Mouse (Mus musculus) bone marrow, adult 2 months (tissue): ENCODE data around the gene Klf4. TPM values are rescaled to one million over a fixed set of nuclear protein-coding genes. Genes with fewer than 3 reads are reported as not detected.

ENCODE experiments used
- H3K27ac ChIP-seq: fragments of 200-500 bp; 2 replicates; pipeline ENCODE4 v1.5.1; 2012; ENCODE audit warnings: low read depth, mild to moderate bottlenecking, control low read depth, inconsistent platforms, low read length; ENCODE audit not compliant: control insufficient read depth, poor library complexity, insufficient read depth
- H3K4me1 ChIP-seq: fragments of 200-500 bp; 2 replicates; pipeline ENCODE4 v1.6.1; 2011; ENCODE audit warnings: low read length; ENCODE audit not compliant: control insufficient read depth, insufficient read depth
- H3K4me3 ChIP-seq: fragments of 200-500 bp; replicated peaks from 2 replicates; pipeline ENCODE3; 2011; ENCODE audit warnings: mild to moderate bottlenecking, low read depth, low read length, control low read depth; ENCODE audit not compliant: control insufficient read depth
- CTCF ChIP-seq: fragments of 200-500 bp; IDR thresholded peaks from 2 replicates; pipeline ENCODE4 v1.5.1; 2011; ENCODE audit warnings: low read length, control low read depth; ENCODE audit not compliant: control insufficient read depth, insufficient read depth
- POLR2A ChIP-seq: fragments of 200-500 bp; IDR thresholded peaks from 2 replicates; pipeline ENCODE4 v1.6.1; 2011; ENCODE audit warnings: low read depth, mild to moderate bottlenecking, control low read depth, low read length, borderline replicate concordance; ENCODE audit not compliant: control insufficient read depth
- WGBS: fragments of 180-500 bp; shearing (Covaris S2); methylation state at CpG from one replicate; pipeline ENCODE4 v1.1.7; 2018; 5-methylcytosine and 5-hydroxymethylcytosine counted together
- polyA plus RNA-seq: library from polyadenylated mRNA; stranded (reverse); fragments of >200 nt; gene quantifications from 2 replicates; pipeline ENCODE4 v1.2.4, GENCODE M21; 2011; ENCODE audit warnings: low replicate concordance; ENCODE audit not compliant: missing spikeins, insufficient read depth, insufficient read length

Gene Klf4
- polyA plus RNA-seq: 2.8 and 17.3 TPM in 2 replicates

DNA sequence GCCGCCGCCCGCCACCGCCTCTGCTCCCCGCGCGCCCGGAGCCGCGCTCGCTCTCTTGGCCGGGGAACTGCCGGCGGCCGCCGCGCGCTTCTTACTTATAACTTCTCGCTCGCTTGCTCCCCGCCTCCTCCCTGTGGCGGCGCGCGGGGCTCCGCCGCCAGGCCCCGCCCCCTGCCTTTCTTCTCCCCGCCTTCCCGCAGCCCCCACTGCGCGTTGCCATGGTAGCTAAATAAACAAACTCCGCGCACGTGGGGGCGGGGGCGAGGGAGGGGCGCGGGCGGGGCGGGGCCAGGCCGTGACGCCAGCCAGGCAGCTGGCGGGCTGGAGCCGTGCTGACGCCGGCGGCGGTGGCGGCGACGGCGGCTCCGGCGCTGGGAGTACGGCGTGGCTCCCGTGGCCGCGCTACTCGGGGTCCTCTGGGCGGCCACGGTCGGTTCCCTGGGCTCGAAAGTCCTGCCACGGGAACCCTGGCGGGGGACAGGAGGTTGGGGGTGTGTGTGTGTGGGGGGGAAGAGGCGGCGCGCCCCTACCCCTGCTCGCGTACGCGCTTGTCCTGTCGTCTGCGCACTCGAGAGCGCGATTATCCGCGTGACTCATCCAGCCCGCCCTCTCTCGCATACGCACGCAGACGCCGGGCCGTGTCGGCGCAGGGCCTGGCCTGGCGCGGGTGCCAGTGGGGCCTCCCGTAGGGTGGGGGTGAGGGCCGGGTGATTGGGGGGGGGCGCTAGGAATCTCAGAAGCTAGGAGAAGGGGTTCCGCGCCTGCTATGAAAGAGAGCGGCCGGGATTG lies at the start of gene Klf4:
Gene Klf4 (minus strand): TSS at position 60 of the 789 bp plus-strand sequence.
- Histone ChIP-seq H3K4me3 (peak within 1 kb of the TSS; percentile 67), H3K27ac (peak within 1 kb of the TSS; percentile 79), H3K4me1 (no peaks in the 10 kb centered on the region)
- under 1% methylated on average over 83 of the region's 99 CpGs for WGBS
- TF ChIP-seq POLR2A: no peak
- TF ChIP-seq CTCF: no peak

GRCm38 (mm10) chr4:55571432-55571831 lies 39.2 kb upstream of the Klf4 start:
- H3K4me1 ChIP-seq: no peaks in the 10 kb centered on the region
- no peak overlapping the region for H3K27ac ChIP-seq
- TF ChIP-seq POLR2A (no peak), CTCF (no peak)
- 89% methylated on average over 2 of the region's 2 CpGs for WGBS
- no peak overlapping the region for H3K4me3 ChIP-seq

GRCm38 (mm10) chr4:55567986-55568385 lies 35.7 kb upstream of the Klf4 start:
- WGBS: 83% methylated on average over 9 of the region's 9 CpGs
- Histone ChIP-seq H3K4me1 (no peaks in the 10 kb centered on the region), H3K27ac (no peak overlapping the region), H3K4me3 (no peak overlapping the region)
- no peak for TF ChIP-seq POLR2A
- TF ChIP-seq CTCF: no peak

- no peak overlapping the region for H3K4me3 ChIP-seq
- no peak overlapping the region for H3K27ac ChIP-seq
- WGBS: 83% methylated on average over 5 of the region's 5 CpGs
- H3K4me1 ChIP-seq: no peaks in the 10 kb centered on the region
- TF ChIP-seq POLR2A: no peak
- no peak for TF ChIP-seq CTCF
Observed at GRCm38 (mm10) chr4:55567575-55567974, 35.3 kb upstream of the Klf4 start.

DNA sequence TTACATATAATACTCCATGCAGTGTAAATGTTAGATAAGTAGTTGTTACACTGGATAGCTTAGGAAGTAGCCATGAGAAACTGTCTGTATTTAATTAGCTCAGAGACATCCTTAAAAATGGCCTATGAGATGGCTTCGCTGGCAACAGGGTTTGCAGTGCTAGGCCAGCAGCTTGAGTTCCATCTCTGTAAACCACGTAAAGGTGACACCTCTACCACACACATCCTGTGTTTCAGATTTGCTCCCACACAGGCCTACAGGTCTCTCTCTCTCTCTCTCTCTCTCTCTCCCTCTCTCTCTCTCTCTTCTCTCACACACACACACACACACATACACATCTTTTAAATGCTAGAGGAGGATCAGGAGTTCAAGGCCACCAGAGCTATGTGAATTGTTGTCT lies 32.1 kb upstream of the Klf4 start:
- 69% methylated on average over 2 of the region's 2 CpGs for WGBS
- Histone ChIP-seq H3K4me3 (no peak overlapping the region), H3K4me1 (no peaks in the 10 kb centered on the region), H3K27ac (no peak overlapping the region)
- TF ChIP-seq POLR2A: no peak
- TF ChIP-seq CTCF: no peak

- Histone ChIP-seq H3K27ac (no peak overlapping the region), H3K4me3 (no peak overlapping the region), H3K4me1 (no peaks in the 10 kb centered on the region)
- TF ChIP-seq CTCF (no peak), POLR2A (no peak)
- 81% methylated on average over 8 of the region's 8 CpGs for WGBS
Observed at GRCm38 (mm10) chr4:55563050-55563449, 30.8 kb upstream of the Klf4 start.

DNA sequence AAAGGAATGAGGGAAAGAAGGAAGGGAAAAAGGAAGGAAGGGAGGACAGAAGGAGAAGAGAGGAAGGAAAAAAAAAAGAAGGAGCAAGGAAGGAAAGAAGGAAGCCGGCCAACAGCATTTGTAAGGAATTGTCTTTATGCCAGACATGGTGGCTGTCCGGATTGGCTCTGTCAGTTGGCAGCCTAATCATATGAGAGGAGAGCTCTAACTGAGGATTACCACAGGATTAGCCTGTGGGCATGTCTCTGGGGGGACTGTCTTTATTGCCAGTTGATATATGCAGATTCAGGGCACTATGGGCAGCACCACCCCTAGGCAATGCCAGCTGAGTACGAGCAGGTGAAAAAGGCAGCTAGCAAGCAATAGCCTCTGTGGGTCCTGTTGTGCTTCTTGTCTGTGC lies 29.8 kb upstream of the Klf4 start:
- Histone ChIP-seq H3K4me3 (no peak overlapping the region), H3K4me1 (no peaks in the 10 kb centered on the region), H3K27ac (no peak overlapping the region)
- 83% methylated on average over 3 of the region's 3 CpGs for WGBS
- no peak for TF ChIP-seq POLR2A
- no peak for TF ChIP-seq CTCF

DNA sequence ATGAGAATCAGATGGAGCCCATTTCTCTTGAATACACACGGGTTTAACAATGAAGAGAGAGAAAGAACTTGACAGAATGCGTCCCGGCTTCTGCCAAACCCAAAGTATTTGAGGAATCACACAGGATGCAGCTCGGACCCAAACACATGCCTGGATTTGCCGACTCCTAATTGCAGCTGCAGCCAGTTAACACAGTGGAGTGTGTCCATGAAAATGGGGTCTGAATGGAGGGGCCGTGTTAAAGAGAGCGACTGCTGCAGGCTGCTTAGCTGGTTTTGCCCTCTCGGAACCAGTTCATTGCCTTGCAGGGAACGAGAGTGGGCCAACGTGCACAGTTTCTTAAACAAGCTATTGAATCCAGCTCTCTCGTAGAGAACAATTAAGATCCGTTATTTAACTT lies 14.6 kb upstream of the Klf4 start:
- Histone ChIP-seq H3K27ac (no peak overlapping the region), H3K4me1 (no peaks in the 10 kb centered on the region), H3K4me3 (no peak overlapping the region)
- no peak for TF ChIP-seq CTCF
- no peak for TF ChIP-seq POLR2A
- WGBS: 85% methylated on average over 12 of the region's 12 CpGs
